Mouse (Mus musculus): ENCODE data around the gene Obsl1. TPM values are rescaled to one million over a fixed set of nuclear protein-coding genes. Genes with fewer than 3 reads are reported as not detected.

Obsl1 gene
- polyA plus RNA-seq, 1 experiment from 2014 or later = 28.1 TPM

- H3K4me1 ChIP-seq (replicated peaks) = peaks cover 6% of the 10 kb centered on the region; the same call in 1 of the 2 replicates
- no peak overlapping the region for H3K27ac ChIP-seq (replicated peaks)
- no peaks in the 10 kb centered on the region for H3K9me3 ChIP-seq
- H3K27me3 ChIP-seq = peaks cover 7% of the 10 kb centered on the region
- no peak for ATAC-seq (ENCODE audit: low read depth)
- peaks cover 57% of the 10 kb centered on the region for H3K36me3 ChIP-seq
- no peak overlapping the region for H3K9ac ChIP-seq
- H3K4me3 ChIP-seq = no peak overlapping the region
- WGBS = 90% methylated on average over 4 of the region's 4 CpGs
- H3K4me2 ChIP-seq = no peak overlapping the region
Observed at GRCm38 (mm10) chr1:75498897-75499296, 7.4 kb downstream of the Obsl1 start.

GRCm38 (mm10) chr1:75494878-75495548 is 11.2 kb downstream of the Obsl1 start:
- WGBS = 32% methylated on average over 12 of the region's 12 CpGs
- no peak overlapping the region for H3K4me3 ChIP-seq
- peaks cover 30% of the 10 kb centered on the region for H3K27me3 ChIP-seq
- no peaks in the 10 kb centered on the region for H3K9me3 ChIP-seq
- ATAC-seq (ENCODE audit: low read depth) = peak; percentile 17; the same call in 1 of the 2 replicates
- no peak overlapping the region for H3K27ac ChIP-seq (replicated peaks)
- H3K4me2 ChIP-seq = no peak overlapping the region
- peaks cover 43% of the 10 kb centered on the region for H3K36me3 ChIP-seq
- no peak overlapping the region for H3K9ac ChIP-seq
- H3K4me1 ChIP-seq (replicated peaks) = peaks cover 6% of the 10 kb centered on the region; the same call in 1 of the 2 replicates

GRCm38 (mm10) chr1:75492579-75493170 is 13.6 kb downstream of the Obsl1 start:
- Histone ChIP-seq H3K4me1 (replicated peaks) (peaks cover 14% of the 10 kb centered on the region), H3K9me3 (no peaks in the 10 kb centered on the region), H3K9ac (no peak overlapping the region), H3K4me3 (no peak overlapping the region), H3K36me3 (peaks cover 32% of the 10 kb centered on the region), H3K27ac (replicated peaks) (no peak overlapping the region), H3K4me2 (no peak overlapping the region), H3K27me3 (peaks cover 51% of the 10 kb centered on the region)
- 44% methylated on average over 24 of the region's 24 CpGs for WGBS
- no peak for ATAC-seq (ENCODE audit: low read depth)

- 87% methylated on average over 34 of the region's 34 CpGs for WGBS
Observed at GRCm38 (mm10) chr1:75490785-75491551, 15.3 kb downstream of the Obsl1 start.

GRCm38 (mm10) chr1:75487405-75488161 is 18.7 kb downstream of the Obsl1 start:
- peak overlapping the region; percentile 62 for H3K9ac ChIP-seq
- H3K27me3 ChIP-seq = peaks cover 91% of the 10 kb centered on the region
- H3K9me3 ChIP-seq = no peaks in the 10 kb centered on the region
- H3K4me3 ChIP-seq = peak overlapping the region; percentile 45
- H3K27ac ChIP-seq (replicated peaks) = no peak overlapping the region
- H3K36me3 ChIP-seq = peaks cover 55% of the 10 kb centered on the region
- peak; percentile 66 for ATAC-seq (ENCODE audit: low read depth)
- WGBS = under 1% methylated on average over 62 of the region's 62 CpGs
- H3K4me1 ChIP-seq (replicated peaks) = peaks cover 27% of the 10 kb centered on the region
- peak overlapping the region; percentile 82 for H3K4me2 ChIP-seq

More at GRCm38 (mm10) chr1:75490785-75491551, 15.3 kb downstream of the Obsl1 start:
- Histone ChIP-seq H3K9ac (no peak overlapping the region), H3K27ac (replicated peaks) (no peak overlapping the region), H3K4me1 (replicated peaks) (peaks cover 28% of the 10 kb centered on the region), H3K4me2 (no peak overlapping the region), H3K36me3 (peaks cover 23% of the 10 kb centered on the region), H3K4me3 (no peak overlapping the region), H3K9me3 (no peaks in the 10 kb centered on the region), H3K27me3 (peaks cover 68% of the 10 kb centered on the region)
- ATAC-seq (ENCODE audit: low read depth) = no peak

- peak overlapping the region; percentile 45 for H3K4me3 ChIP-seq
- under 1% methylated on average over 13 of the region's 13 CpGs for WGBS
- no peak; the same call in 1 of the 2 replicates for ATAC-seq (ENCODE audit: low read depth)
Observed at GRCm38 (mm10) chr1:75487040-75487404, 19.2 kb downstream of the Obsl1 start.

GRCm38 (mm10) chr1:75486561-75486960 is 19.7 kb downstream of the Obsl1 start:
- ATAC-seq (ENCODE audit: low read depth) = 0 out of 2 replicates have a peak, but pooled peaks have one; percentile 2
- Histone ChIP-seq H3K36me3 (peaks cover 57% of the 10 kb centered on the region), H3K4me3 (peak overlapping the region; percentile 45; the same call in 1 of the 2 replicates), H3K4me2 (peak overlapping the region; percentile 82), H3K27ac (replicated peaks) (no peak overlapping the region), H3K27me3 (peaks cover 88% of the 10 kb centered on the region), H3K9ac (no peak overlapping the region), H3K4me1 (replicated peaks) (peaks cover 31% of the 10 kb centered on the region), H3K9me3 (no peaks in the 10 kb centered on the region)
- 6% methylated on average over 24 of the region's 24 CpGs for WGBS

More at GRCm38 (mm10) chr1:75487040-75487404, 19.2 kb downstream of the Obsl1 start:
- H3K27ac ChIP-seq (replicated peaks) = no peak overlapping the region
- H3K27me3 ChIP-seq = peaks cover 91% of the 10 kb centered on the region
- H3K4me2 ChIP-seq = peak overlapping the region; percentile 82
- no peaks in the 10 kb centered on the region for H3K9me3 ChIP-seq
- H3K9ac ChIP-seq = peak overlapping the region; percentile 62; the same call in 1 of the 2 replicates
- H3K36me3 ChIP-seq = peaks cover 57% of the 10 kb centered on the region
- peaks cover 30% of the 10 kb centered on the region for H3K4me1 ChIP-seq (replicated peaks)

- peak overlapping the region; percentile 93 for H3K4me3 ChIP-seq
- ATAC-seq (ENCODE audit: low read depth) = no peak
- peaks cover 47% of the 10 kb centered on the region for H3K27me3 ChIP-seq
- H3K36me3 ChIP-seq = peaks cover 48% of the 10 kb centered on the region
- H3K4me2 ChIP-seq = peak overlapping the region; percentile 80
- no peaks in the 10 kb centered on the region for H3K9me3 ChIP-seq
- no peak overlapping the region for H3K27ac ChIP-seq (replicated peaks)
- WGBS = 83% methylated on average over 7 of the region's 7 CpGs
- H3K9ac ChIP-seq = peak overlapping the region; percentile 92
- peaks cover 52% of the 10 kb centered on the region for H3K4me1 ChIP-seq (replicated peaks)
Observed at GRCm38 (mm10) chr1:75480735-75481134, 25.5 kb downstream of the Obsl1 start.

GRCm38 (mm10) chr1:75480036-75480435 is 26.2 kb downstream of the Obsl1 start:
- H3K4me2 ChIP-seq = peak overlapping the region; percentile 80
- peaks cover 40% of the 10 kb centered on the region for H3K27me3 ChIP-seq
- H3K36me3 ChIP-seq = peaks cover 48% of the 10 kb centered on the region
- H3K9me3 ChIP-seq = no peaks in the 10 kb centered on the region
- no peak for ATAC-seq (ENCODE audit: low read depth)
- H3K9ac ChIP-seq = peak overlapping the region; percentile 92
- 19% methylated on average over 13 of the region's 13 CpGs for WGBS
- H3K27ac ChIP-seq (replicated peaks) = peak overlapping the region; percentile 86
- peaks cover 52% of the 10 kb centered on the region for H3K4me1 ChIP-seq (replicated peaks)
- peak overlapping the region; percentile 93 for H3K4me3 ChIP-seq

GRCm38 (mm10) chr1:75479635-75479989 is 26.6 kb downstream of the Obsl1 start:
- Histone ChIP-seq H3K27ac (replicated peaks) (peak overlapping the region; percentile 86), H3K27me3 (peaks cover 36% of the 10 kb centered on the region), H3K9me3 (no peaks in the 10 kb centered on the region), H3K4me2 (peak overlapping the region; percentile 80), H3K9ac (peak overlapping the region; percentile 92), H3K36me3 (peaks cover 48% of the 10 kb centered on the region), H3K4me3 (peak overlapping the region; percentile 93), H3K4me1 (replicated peaks) (peaks cover 53% of the 10 kb centered on the region)
- WGBS = 2% methylated on average over 24 of the region's 24 CpGs
- no peak for ATAC-seq (ENCODE audit: low read depth)

GRCm38 (mm10) chr1:75478916-75479634 is 27.2 kb downstream of the Obsl1 start, which contains the start of the genes Chpf and Tmem198:
Chpf (minus strand) TSS chr1:75479307.
Tmem198 (plus strand) TSS chr1:75479532.
- peak; percentile 89 for ATAC-seq (ENCODE audit: low read depth)
- H3K9me3 ChIP-seq = no peaks in the 10 kb centered on the region
- peaks cover 58% of the 10 kb centered on the region for H3K4me1 ChIP-seq (replicated peaks)
- H3K4me2 ChIP-seq = peak within 1 kb of the TSS; percentile 80
- peaks cover 48% of the 10 kb centered on the region for H3K36me3 ChIP-seq
- peak within 1 kb of the TSS; percentile 86 for H3K27ac ChIP-seq (replicated peaks)
- WGBS = under 1% methylated on average over 60 of the region's 76 CpGs
- H3K4me3 ChIP-seq = peak within 1 kb of the TSS; percentile 93
- peak within 1 kb of the TSS; percentile 92 for H3K9ac ChIP-seq
- H3K27me3 ChIP-seq = peaks cover 30% of the 10 kb centered on the region
